Mouse (Mus musculus) midbrain, embryonic 16.5 days (tissue): ENCODE measurements at regions not wholly inside any gene's neighbourhood (a gene's known extent, or its start where the extent isn't known, plus 50 kb on each side); places are given as distances from the start of the nearest gene placed in this dataset.

Experiments
- ATAC-seq: fragments of 200-750 bp; cut with Nextera tagmentation; 2 replicates; pipeline ENCODE4 v1.8.0; 2017; ENCODE audit warnings: moderate TSS enrichment
- H3K27ac ChIP-seq: fragments of 300-500 bp; sonication (generic); 2 replicates; pipeline ENCODE4 v1.5.1; 2014; ENCODE audit warnings: mild to moderate bottlenecking, low read length, mixed read lengths
- H3K27me3 ChIP-seq: fragments of 300-500 bp; sonication (generic); 2 replicates; pipeline ENCODE4 v1.6.1; 2014; ENCODE audit warnings: low read depth, low read length, mixed read lengths; ENCODE audit not compliant: control insufficient read depth, insufficient read depth
- H3K36me3 ChIP-seq: fragments of 300-500 bp; sonication (generic); 2 replicates; pipeline ENCODE4 v1.6.1; 2014; ENCODE audit warnings: mild to moderate bottlenecking, low read length, moderate library complexity, mixed read lengths; ENCODE audit not compliant: control insufficient read depth, insufficient read depth
- H3K4me1 ChIP-seq: fragments of 300-500 bp; sonication (generic); 2 replicates; pipeline ENCODE4 v1.6.1; 2014; ENCODE audit warnings: mild to moderate bottlenecking, low read length, mixed read lengths; ENCODE audit not compliant: control insufficient read depth, insufficient read depth
- H3K4me2 ChIP-seq: fragments of 300-500 bp; sonication (generic); 2 replicates; pipeline ENCODE4 v1.6.1; 2014; ENCODE audit warnings: mild to moderate bottlenecking, low read length, mixed read lengths
- H3K4me3 ChIP-seq: fragments of 300-500 bp; sonication (generic); 2 replicates; pipeline ENCODE4 v1.5.1; 2014; ENCODE audit warnings: low read depth, mild to moderate bottlenecking, low read length, moderate library complexity, mixed read lengths
- H3K9ac ChIP-seq: fragments of 300-500 bp; sonication (generic); 2 replicates; pipeline ENCODE4 v1.6.1; 2014; ENCODE audit warnings: low read depth, low read length, mixed read lengths
- H3K9me3 ChIP-seq: fragments of 300-500 bp; sonication (generic); replicated peaks from 2 replicates; pipeline ENCODE4 v1.6.1; 2014; ENCODE audit warnings: mild to moderate bottlenecking, low read length, mixed read lengths; ENCODE audit not compliant: control insufficient read depth, poor library complexity, severe bottlenecking
- WGBS: fragments of 180-500 bp; shearing (Covaris S2); extraction: QIAGEN DNeasy Blood & Tissue Kit; methylation state at CpG from one replicate; pipeline ENCODE4 v1.1.7; 2014; 5-methylcytosine and 5-hydroxymethylcytosine counted together

GRCm38 (mm10) chr8:93643471-93644215 lies 108.0 kb upstream of the Ces5a start:
- H3K4me2 ChIP-seq: no peak overlapping the region
- 72% methylated on average over 4 of the region's 4 CpGs for WGBS
- no peak overlapping the region for H3K4me3 ChIP-seq
- no peak overlapping the region for H3K9ac ChIP-seq
- no peaks in the 10 kb centered on the region for H3K4me1 ChIP-seq
- no peaks in the 10 kb centered on the region for H3K9me3 ChIP-seq
- H3K27me3 ChIP-seq: no peaks in the 10 kb centered on the region
- ATAC-seq: no peak
- no peak overlapping the region for H3K27ac ChIP-seq
- no peaks in the 10 kb centered on the region for H3K36me3 ChIP-seq

GRCm38 (mm10) chr8:93653421-93653820 lies 117.8 kb upstream of the Ces5a start:
- no peaks in the 10 kb centered on the region for H3K9me3 ChIP-seq
- ATAC-seq: no peak
- 89% methylated on average over 2 of the region's 2 CpGs for WGBS
- no peak overlapping the region for H3K4me3 ChIP-seq
- no peak overlapping the region for H3K27ac ChIP-seq
- H3K4me1 ChIP-seq: no peaks in the 10 kb centered on the region
- no peaks in the 10 kb centered on the region for H3K27me3 ChIP-seq
- H3K9ac ChIP-seq: no peak overlapping the region
- H3K4me2 ChIP-seq: no peak overlapping the region
- no peaks in the 10 kb centered on the region for H3K36me3 ChIP-seq

GRCm38 (mm10) chr8:93653913-93654705 lies 118.5 kb upstream of the Ces5a start:
- 77% methylated on average over 14 of the region's 14 CpGs for WGBS
- Histone ChIP-seq H3K4me1 (no peaks in the 10 kb centered on the region), H3K27me3 (no peaks in the 10 kb centered on the region), H3K9me3 (no peaks in the 10 kb centered on the region), H3K4me2 (no peak overlapping the region), H3K36me3 (no peaks in the 10 kb centered on the region), H3K9ac (no peak overlapping the region), H3K27ac (no peak overlapping the region), H3K4me3 (no peak overlapping the region)
- no peak for ATAC-seq

GRCm38 (mm10) chr8:93655752-93656151 lies 120.1 kb upstream of the Ces5a start:
- Histone ChIP-seq H3K4me2 (no peak overlapping the region), H3K9ac (no peak overlapping the region), H3K9me3 (no peaks in the 10 kb centered on the region), H3K27ac (no peak overlapping the region), H3K27me3 (no peaks in the 10 kb centered on the region), H3K36me3 (no peaks in the 10 kb centered on the region), H3K4me3 (no peak overlapping the region), H3K4me1 (no peaks in the 10 kb centered on the region)
- ATAC-seq: no peak
- WGBS: 84% methylated on average over 9 of the region's 9 CpGs

GRCm38 (mm10) chr8:93661739-93662138 lies 126.1 kb upstream of the Ces5a start:
- 3% methylated on average over 14 of the region's 15 CpGs for WGBS
- H3K4me3 ChIP-seq: peak overlapping the region; percentile 35
- peak overlapping the region; percentile 64 for H3K4me2 ChIP-seq
- H3K4me1 ChIP-seq: peaks cover 10% of the 10 kb centered on the region
- no peaks in the 10 kb centered on the region for H3K36me3 ChIP-seq
- H3K9me3 ChIP-seq: no peaks in the 10 kb centered on the region
- no peaks in the 10 kb centered on the region for H3K27me3 ChIP-seq
- peak overlapping the region; percentile 62; the same call in 1 of the 2 replicates for H3K9ac ChIP-seq
- H3K27ac ChIP-seq: no peak overlapping the region
- ATAC-seq: peak; percentile 93

- Histone ChIP-seq H3K4me1 (peaks cover 10% of the 10 kb centered on the region), H3K27me3 (no peaks in the 10 kb centered on the region), H3K27ac (no peak overlapping the region), H3K4me3 (peak overlapping the region; percentile 35), H3K9me3 (no peaks in the 10 kb centered on the region), H3K4me2 (peak overlapping the region; percentile 64), H3K36me3 (no peaks in the 10 kb centered on the region), H3K9ac (peak overlapping the region; percentile 62; the same call in 1 of the 2 replicates)
- WGBS: 76% methylated on average over 5 of the region's 5 CpGs
- peak; percentile 42 for ATAC-seq
Measured at GRCm38 (mm10) chr8:93662219-93662618, 126.6 kb upstream of the Ces5a start.

- H3K36me3 ChIP-seq: no peaks in the 10 kb centered on the region
- no peak overlapping the region for H3K27ac ChIP-seq
- no peaks in the 10 kb centered on the region for H3K27me3 ChIP-seq
- H3K4me1 ChIP-seq: peaks cover 10% of the 10 kb centered on the region
- H3K9ac ChIP-seq: no peak overlapping the region
- WGBS: 86% methylated on average over 4 of the region's 4 CpGs
- no peak for ATAC-seq
- H3K9me3 ChIP-seq: no peaks in the 10 kb centered on the region
- no peak overlapping the region for H3K4me3 ChIP-seq
- H3K4me2 ChIP-seq: no peak overlapping the region
Measured at GRCm38 (mm10) chr8:93663851-93664250, 128.2 kb upstream of the Ces5a start.

GRCm38 (mm10) chr8:93668306-93668705 lies 132.7 kb upstream of the Ces5a start:
- no peak overlapping the region for H3K27ac ChIP-seq
- 61% methylated on average over 7 of the region's 7 CpGs for WGBS
- no peaks in the 10 kb centered on the region for H3K36me3 ChIP-seq
- H3K27me3 ChIP-seq: no peaks in the 10 kb centered on the region
- H3K4me3 ChIP-seq: no peak overlapping the region
- H3K4me2 ChIP-seq: no peak overlapping the region
- H3K4me1 ChIP-seq: no peaks in the 10 kb centered on the region
- no peak overlapping the region for H3K9ac ChIP-seq
- no peaks in the 10 kb centered on the region for H3K9me3 ChIP-seq
- 0 out of 2 replicates have a peak, but pooled peaks have one; percentile 25 for ATAC-seq

GRCm38 (mm10) chr8:93674721-93675120 lies 135.0 kb upstream of the Gnao1 start:
- H3K4me2 ChIP-seq: no peak overlapping the region
- no peaks in the 10 kb centered on the region for H3K27me3 ChIP-seq
- no peak overlapping the region for H3K4me3 ChIP-seq
- ATAC-seq: no peak
- H3K36me3 ChIP-seq: no peaks in the 10 kb centered on the region
- no peaks in the 10 kb centered on the region for H3K4me1 ChIP-seq
- no peaks in the 10 kb centered on the region for H3K9me3 ChIP-seq
- no peak overlapping the region for H3K27ac ChIP-seq
- WGBS: 65% methylated on average over 3 of the region's 3 CpGs
- no peak overlapping the region for H3K9ac ChIP-seq
